Mouse (Mus musculus) adrenal gland, postnatal 10 days (tissue): Measurements from ENCODE around the gene Pyurf. TPM values are rescaled to one million over a fixed set of nuclear protein-coding genes. Genes with fewer than 3 reads are reported as not detected.

Experiments
- DNase-seq: peaks from one replicate; pipeline ENCODE4 v3.0.0; 2021; ENCODE audit warnings: mixed read lengths
- long read RNA-seq, 2 experiments: library from polyadenylated mRNA; stranded (forward); transcript quantifications; one replicate each; pipeline ENCODE4 v2.0.0; 2021
- total RNA-seq, 2 experiments: library from RNA; stranded (reverse); gene quantifications; 2 replicates each; pipeline ENCODE4 v1.2.3; 2021

Pyurf gene
- total RNA-seq, result 10 to 100 TPM; 19.4 to 24.0 TPM
- long read RNA-seq, experiment 1, transcript Pyurf-201 (2 exons, 3,573 nt), result major isoform, 149 of 154 reads
- long read RNA-seq, experiment 1, partial matches to known transcripts, result 1 of 154 reads
- long read RNA-seq, experiment 1, other reads (novel, unspliced or antisense), result 4 of 154 reads
- long read RNA-seq, experiment 2, transcript Pyurf-201 (2 exons, 3,573 nt), result major isoform, 110 of 110 reads
- long read RNA-seq, experiment 2, partial matches to known transcripts, result 0 of 110 reads
- long read RNA-seq, experiment 2, other reads (novel, unspliced or antisense), result 0 of 110 reads

DNA sequence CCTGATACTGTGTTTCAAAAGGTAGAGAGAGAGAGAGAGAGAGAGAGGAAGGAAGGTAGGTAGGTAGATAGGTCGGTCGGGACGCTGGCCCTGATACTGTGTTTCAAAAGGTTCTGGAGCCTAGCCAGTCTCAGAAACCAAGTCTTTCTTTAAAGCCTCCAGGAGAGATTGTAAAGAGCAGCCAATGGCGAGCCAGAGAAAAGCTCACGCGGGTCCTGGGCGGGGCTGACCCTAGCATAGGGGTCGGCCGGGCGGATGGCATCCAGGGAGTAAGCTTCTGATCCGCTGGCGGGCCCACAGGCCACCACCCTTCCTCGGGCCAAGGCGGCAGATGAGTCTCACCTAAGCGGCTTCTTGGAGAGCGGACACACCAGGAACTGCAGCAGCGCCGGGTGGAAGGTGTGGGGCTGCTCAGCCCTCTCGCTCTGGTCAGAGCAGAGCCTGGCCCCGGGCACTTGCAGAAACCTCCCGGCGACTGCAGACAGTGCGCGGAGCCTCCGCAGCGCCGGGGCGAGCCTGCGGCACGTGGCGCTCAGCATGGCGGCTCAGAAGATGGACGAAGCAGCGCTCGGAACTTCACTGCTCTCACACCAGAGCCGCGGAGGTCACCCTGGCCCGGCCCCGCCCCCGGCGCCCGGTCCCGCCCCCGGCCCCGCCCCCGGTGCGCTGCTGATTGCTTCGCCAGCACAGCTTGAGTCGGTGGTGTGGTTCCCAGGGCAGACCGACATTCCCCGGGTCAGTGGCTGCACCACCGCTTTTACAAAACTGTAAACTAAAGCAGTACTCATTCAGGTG lies at the start of gene Pyurf:
Gene Pyurf, minus strand, starts transcription at position 612 of the 795 bp plus-strand sequence.
- peak; percentile 94 for DNase-seq

DNA sequence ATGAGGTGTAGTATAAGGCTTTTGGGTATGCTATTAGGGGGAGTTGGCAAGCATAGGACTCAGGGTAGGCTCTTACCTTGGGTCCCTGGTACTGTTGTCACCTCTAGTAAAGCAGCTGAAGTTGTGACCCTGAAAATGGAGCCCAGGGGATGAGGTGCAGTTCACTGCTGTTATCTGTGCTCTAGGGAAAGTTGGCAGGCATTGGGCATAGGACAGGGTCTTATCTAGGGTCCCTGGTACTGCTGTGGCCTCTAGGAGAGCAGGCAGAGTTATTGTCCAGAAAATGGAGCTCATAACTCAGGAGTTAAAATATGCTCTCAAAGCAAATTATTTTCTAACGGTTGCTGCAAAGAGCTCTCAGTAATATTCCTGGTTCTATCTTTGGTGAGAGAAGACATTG lies 29.5 kb upstream of the Pyurf start:
- DNase-seq, result no peak

DNA sequence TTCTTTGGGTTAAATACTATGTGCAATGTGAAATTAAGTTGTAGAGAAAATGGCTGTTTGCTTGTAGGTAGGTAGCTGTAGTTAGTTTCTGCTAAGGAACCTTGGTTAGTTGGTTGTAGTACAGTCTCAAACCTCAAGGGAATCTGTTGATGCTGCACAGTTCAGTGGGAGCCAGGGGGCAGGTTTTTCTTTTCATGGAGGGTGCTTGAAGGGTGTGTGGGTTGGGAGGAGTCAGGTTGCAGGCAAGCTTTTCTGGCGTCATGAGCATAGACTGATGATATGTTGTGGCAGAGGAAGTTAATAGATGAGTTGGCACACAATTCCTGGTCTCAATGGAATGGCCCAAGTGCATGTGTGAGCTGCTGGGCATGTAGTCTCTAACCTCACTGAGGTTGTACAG lies 19.8 kb upstream of the Pyurf start:
- DNase-seq, result no peak

DNA sequence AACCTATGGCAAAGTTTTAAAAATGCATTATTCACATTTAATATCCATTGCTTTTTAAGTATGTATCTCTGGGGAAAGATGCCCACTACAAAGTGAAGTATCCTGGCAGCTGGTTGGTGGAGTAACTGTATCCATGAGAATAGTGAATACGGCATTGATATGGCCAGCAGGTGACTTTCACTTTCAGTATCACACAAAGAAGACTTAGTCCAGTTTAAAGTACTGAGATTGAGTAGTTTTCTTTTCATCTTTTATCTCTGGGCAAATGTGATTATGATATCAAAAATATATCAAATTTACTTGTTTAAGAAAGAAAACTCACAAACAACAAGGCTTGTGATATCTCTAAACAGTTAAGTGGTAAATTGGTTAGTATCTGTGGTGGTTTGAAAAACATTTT lies 14.8 kb upstream of the Pyurf start:
- no peak for DNase-seq

DNA sequence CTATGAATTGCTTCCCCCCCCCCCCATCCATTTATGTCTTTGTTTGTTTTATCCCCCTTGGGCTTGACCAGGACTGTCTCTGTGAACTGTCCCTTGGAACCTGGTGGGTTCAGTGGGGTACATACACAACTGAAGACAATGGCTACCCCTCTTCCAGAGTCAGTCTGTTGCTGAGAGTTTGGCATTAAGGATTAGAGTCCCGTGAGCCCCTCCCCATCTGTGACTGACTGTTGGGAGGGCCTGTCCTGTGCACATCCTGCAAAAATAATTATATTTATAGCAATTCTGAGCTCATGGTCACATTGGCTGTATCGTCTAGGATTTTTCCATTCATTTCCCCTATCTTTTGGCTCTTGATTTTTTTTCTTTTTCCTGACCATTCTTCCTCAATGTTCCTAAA lies 11.8 kb upstream of the Pyurf start:
- peak; percentile 10 for DNase-seq

DNA sequence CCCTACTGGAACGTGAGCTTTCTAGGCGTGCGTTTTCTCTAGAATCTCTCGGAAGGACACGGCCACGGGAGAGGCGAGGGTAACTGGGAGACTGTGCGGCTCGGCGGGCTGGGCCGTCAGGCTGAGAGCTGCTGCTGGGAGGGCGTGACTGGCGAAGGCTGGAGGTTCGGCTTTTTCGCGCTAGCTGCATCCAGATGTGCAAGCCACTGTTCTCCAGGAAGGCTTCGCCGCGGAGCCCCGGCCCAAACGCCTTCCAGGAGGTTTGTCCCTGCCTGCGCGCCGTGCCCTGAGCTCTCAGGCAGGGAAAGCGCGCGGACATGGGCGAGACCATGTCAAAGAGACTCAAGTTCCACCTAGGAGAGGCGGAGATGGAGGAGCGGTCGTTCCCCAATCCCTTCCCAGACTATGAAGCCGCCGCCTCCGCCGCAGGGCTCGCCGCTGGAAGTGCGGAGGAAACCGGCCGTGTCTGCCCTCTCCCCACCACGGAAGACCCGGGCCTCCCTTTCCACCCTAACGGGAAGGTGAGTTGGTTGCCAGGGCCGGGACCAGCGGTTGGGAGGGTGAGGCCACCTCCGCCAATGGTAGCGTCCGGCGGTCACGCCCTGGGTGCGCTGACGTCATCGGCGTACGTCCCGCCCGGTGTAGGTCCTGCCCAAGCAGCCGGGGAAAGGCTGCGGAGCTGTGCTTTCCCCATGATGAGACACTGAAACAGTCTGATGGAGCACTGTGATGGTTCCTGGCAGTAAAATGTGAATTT lies 11.0 kb upstream of the Pyurf start:
- peak; percentile 96 for DNase-seq

DNA sequence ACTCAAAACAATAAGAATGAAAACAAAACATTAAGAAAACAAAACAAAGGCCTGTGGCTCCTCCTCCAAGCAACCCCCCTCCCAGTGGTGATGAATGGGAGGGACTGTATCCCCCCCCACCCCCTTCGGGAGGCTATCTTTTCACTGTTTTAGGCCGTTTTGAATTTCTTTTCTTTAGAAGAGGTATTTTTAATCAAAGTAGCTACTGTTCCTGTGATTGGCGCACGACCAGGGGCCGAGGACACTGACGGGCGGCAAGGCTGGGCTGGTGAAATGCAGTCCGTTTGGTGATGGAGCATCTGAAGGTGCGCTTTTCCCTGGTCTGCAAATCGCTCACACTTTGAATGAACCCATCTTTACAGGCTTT lies 10.5 kb upstream of the Pyurf start, which contains the start of gene Lancl2:
Gene Lancl2, plus strand, starts transcription at position 165 of the 367 bp plus-strand sequence.
- peak; percentile 52 for DNase-seq

DNA sequence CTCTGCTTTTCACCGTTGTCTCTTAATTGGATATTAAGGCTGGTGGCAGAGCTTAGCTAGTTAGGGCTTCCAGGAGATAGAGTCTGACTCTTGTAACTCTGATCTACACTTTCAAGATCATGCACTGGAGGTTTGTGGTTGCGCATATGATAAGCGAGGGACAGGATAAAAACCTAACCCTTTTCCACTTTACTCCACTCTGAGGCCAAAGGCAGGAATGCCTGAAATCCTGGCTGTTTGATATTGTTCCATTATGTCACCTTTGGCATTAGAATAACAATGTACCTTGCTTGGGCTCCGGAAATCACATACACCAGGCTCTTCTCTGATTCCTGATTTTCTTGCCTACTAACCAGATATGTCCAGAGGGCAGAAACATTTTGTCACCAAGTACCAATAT lies 9.8 kb upstream of the Pyurf start:
- no peak for DNase-seq

DNA sequence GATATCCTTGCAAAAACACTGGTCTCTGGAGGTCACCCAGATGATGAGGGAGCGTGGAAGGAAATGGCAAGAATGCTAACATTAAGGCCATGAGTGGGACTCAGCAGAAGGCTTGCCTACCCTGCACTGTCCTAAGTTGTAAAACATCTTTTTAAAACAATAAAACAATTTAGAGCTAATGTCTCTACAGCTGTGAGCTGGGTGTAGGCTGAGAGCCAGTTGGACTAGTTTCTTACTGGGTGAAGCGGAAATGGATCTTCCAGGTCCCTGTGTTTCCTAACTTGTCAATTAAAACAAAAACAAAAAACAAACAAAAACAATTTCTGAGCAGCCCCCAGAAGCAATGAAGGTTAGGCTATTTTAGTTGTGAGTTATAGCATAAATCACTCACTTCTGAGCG lies 1.2 kb upstream of the Pyurf start:
- DNase-seq, result peak; percentile 13

DNA sequence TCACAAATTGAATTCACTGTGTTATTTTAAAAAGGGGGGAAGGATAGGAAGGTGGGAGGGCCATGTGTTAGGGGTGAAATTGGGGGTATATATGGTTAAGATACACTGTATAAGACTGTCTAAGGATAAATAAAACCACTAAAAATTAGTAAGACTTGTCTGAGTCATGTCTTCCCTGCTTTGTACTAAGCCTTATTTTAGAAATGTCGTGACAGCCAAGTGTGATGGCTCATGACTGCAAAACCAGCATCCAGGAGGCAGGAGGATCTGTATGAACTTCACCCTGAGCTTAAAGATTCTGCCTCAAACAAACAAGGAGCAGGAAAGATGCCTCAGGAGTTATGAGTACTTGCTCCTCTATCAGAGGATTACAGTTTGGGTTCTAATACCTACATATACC lies 7.7 kb downstream of the Pyurf start:
- DNase-seq, result no peak

DNA sequence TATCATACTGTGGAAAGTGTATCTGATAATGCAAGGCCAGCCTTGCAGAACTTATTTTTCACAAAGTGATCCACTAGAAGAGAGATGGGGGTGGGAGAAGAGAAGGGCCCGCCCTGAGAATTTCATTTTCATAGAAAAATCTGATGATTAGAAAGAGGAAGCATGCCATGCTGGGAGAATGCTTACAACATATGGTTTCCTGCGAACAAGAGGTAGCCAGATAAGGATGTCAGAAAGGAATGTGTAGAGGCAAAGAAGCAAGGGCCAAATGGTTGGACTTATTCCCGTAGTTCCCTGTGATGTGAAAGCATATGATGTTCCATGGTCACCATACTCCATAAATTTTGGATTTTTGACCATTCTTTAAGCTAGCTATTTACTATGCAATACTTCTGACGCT lies 30.6 kb downstream of the Pyurf start:
- DNase-seq, result no peak

DNA sequence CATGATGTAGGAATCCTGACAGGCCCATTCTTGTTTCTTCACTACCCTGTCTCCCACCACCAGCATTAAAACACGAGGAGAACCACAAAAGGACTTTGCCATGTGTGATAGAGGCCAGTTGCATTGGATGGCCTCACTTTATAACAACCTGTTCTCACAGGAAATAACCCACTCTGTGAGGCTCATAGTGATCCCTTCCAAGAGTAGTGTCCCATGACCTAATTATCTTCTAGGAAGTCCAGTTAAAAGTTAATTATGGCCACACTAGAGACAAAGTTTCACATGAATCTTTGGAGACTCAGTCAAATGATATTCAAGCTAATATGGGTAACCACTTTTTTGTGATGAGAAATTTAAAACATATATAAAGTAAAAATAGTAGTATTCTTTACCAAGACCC lies 44.6 kb downstream of the Pyurf start:
- DNase-seq, result no peak

DNA sequence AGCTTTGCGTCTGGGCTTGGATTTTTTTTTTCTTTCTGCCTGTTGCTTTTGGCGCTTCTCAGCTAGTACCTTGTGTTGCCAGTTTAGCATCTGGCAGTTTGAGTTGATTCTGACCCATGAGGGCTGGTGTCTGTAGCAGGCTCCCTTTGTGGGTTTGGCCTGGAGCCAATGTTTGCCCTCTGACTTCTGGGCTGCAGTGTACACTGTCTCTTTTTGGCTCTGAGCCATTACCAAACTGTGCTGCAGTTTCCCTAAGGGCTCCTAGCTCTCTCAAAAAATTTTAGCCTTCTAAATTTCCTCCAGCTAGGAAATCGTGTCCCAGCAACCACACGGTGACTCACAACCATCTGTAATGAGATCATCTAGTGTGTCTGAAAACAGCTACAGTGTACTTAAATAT lies 50.1 kb downstream of the Pyurf start:
- DNase-seq, result peak; percentile 73

DNA sequence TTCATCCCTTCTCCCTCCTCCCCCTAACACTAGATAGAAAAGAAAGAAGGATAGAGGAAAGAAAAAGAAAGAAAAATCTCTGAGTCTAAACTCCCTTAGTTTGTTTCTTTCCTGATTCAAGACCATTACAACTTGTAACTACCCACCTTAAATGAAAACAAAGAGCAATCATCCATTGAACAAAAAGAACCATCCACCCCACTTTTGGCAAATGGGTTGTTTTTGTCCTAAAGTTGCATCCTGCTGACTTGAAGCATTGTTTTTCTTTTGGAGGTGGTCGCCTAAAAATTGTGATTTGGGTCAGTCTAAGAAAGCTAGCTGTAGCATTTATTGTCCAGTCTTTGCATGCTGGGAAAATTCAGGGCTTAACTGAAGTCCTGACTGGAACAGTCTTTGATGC lies 52.3 kb downstream of the Pyurf start:
- no peak for DNase-seq

Other genes with a start within 250 kb of the Pyurf start
- gene Ppm1k, start 156.6 kb downstream of the Pyurf start, total RNA-seq, result 10 to 100 TPM; 34.1 to 45.0 TPM
- 1 to 10 TPM; 8.3 to 8.8 TPM for gene Herc6, start 111.1 kb downstream of the Pyurf start, total RNA-seq
- gene Lancl2, start 10.5 kb upstream of the Pyurf start, total RNA-seq, result 10 to 100 TPM; 20.2 to 22.2 TPM
- 10 to 100 TPM; 16.7 to 23.0 TPM for gene Vopp1, start 133.1 kb upstream of the Pyurf start, total RNA-seq
- gene Vmn1r21, start 158.3 kb upstream of the Pyurf start, total RNA-seq, result not detected
- not detected for gene Vmn1r22, start 215.9 kb upstream of the Pyurf start, total RNA-seq
- gene Vmn1r23, start 234.8 kb upstream of the Pyurf start, total RNA-seq, result not detected